Mouse (Mus musculus): ENCODE measurements around the gene Thtpa.

DNA sequence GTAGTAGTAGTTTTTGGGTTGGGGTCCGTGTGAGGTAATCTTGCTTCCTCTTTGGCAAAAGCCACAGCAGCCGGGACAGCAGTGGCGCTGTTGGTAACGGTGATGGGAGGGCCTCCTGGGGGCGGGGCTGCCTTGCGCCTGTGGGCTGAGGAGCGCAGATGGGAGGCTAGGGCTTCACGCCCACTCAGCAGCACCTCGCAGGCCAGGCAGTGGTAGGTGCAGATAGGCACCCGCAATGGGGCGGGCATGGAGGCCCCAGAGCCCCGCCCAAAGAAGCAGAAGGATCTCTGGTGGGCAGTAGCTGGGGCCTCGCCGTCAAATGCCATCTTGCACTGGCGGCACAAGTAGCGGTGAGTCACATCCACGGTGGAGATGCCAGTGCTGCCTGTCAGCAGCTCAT is 32.0 kb upstream of the Thtpa start:
- TF ChIP-seq CTCF (IDR thresholded peaks at IDR 0.05; ENCODE audit: low read depth, low read length) (no peak), POLR2A (IDR thresholded peaks at IDR 0.05; ENCODE audit: borderline replicate concordance, low read depth, low read length) (no peak)
